Mouse (Mus musculus) left cerebral cortex, adult 18-20 months (tissue): ENCODE measurements at regions not wholly inside any gene's neighbourhood (a gene's known extent, or its start where the extent isn't known, plus 50 kb on each side); places are given as distances from the start of the nearest gene placed in this dataset.

Experiments used
- DNase-seq, 2 experiments: peaks; one replicate each; pipeline ENCODE4 v3.0.0; 2021 to 2022; ENCODE audit warnings: low spot score in 2 of 2, mixed read lengths in 1 of 2

GRCm38 (mm10) chr7:67429008-67429873, 56.6 kb upstream of the Mef2a start:
- no peak for DNase-seq

DNA sequence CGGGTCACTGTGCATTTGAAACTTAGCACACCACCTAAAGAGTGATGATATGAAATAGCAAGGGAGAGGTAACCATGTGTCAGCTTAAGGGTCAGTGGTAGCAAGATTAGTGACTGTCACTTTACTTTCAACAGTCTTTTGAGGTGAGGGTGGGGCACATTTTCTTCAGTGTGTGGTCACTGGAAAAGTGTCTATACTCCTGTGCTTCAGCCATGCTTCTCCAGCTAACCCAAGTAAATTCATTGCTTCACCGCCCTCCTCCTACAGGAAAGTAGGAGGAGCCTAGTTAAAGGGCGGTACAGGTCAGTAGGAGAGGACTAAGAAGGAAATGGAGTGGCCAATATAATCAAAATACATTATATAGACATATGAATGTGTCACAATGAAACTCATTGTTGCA, 55.7 kb upstream of the Mef2a start:
- DNase-seq, result no peak

GRCm38 (mm10) chr7:67426076-67426475, 53.4 kb upstream of the Mef2a start:
- no peak for DNase-seq

GRCm38 (mm10) chr7:67425581-67425980, 52.9 kb upstream of the Mef2a start:
- DNase-seq, result no peak

DNA sequence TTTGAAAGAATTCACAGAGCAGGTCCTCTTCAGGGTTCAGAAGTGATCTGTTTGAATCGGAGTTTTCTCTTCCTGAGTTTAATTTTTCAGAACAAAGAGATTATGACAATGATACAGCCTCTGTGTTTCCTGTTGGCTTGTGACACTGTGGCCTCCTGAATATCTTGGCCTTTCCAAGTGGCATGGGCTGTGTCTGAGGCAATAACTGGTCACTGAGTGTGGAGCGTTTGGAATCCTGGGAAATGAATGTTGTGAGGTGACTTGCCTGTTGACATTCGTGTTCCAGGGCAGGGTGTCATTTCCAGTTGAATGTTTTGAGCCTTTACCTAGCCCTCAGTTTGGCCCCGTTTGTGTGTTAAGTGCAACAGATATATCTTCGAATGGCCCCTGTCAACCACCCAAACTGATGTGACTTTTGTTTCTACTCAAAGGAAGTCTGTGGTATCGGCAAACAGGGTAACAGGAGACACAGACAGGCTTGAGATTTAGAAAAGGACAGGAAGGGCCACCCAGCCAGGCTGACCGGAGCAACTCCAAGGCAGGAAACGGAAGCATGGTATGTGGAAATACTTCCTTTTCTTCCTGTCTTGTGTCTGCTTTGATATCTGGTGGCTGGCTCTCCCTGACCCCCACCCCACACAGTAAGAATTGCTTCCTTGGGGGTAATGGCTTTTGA, 52.3 kb upstream of the Mef2a start:
- DNase-seq, result no peak
